Mouse (Mus musculus) urinary bladder, adult 2 months (tissue): ENCODE results near the gene Zdhhc14. TPM values are rescaled to one million over a fixed set of nuclear protein-coding genes. Genes with fewer than 3 reads are reported as not detected.

Experiments used
- DNase-seq: peaks from one replicate; pipeline ENCODE4 v3.0.0; 2022; ENCODE audit warnings: low spot score
- polyA plus RNA-seq: library from polyadenylated mRNA; depleted of rRNA; stranded (reverse); fragments of >200 nt; gene quantifications from 2 replicates; pipeline ENCODE4 v1.2.3, GENCODE M21; 2012; rRNA removed

The Zdhhc14 gene
- polyA plus RNA-seq = 4.8 and 8.3 TPM in 2 replicates

DNA sequence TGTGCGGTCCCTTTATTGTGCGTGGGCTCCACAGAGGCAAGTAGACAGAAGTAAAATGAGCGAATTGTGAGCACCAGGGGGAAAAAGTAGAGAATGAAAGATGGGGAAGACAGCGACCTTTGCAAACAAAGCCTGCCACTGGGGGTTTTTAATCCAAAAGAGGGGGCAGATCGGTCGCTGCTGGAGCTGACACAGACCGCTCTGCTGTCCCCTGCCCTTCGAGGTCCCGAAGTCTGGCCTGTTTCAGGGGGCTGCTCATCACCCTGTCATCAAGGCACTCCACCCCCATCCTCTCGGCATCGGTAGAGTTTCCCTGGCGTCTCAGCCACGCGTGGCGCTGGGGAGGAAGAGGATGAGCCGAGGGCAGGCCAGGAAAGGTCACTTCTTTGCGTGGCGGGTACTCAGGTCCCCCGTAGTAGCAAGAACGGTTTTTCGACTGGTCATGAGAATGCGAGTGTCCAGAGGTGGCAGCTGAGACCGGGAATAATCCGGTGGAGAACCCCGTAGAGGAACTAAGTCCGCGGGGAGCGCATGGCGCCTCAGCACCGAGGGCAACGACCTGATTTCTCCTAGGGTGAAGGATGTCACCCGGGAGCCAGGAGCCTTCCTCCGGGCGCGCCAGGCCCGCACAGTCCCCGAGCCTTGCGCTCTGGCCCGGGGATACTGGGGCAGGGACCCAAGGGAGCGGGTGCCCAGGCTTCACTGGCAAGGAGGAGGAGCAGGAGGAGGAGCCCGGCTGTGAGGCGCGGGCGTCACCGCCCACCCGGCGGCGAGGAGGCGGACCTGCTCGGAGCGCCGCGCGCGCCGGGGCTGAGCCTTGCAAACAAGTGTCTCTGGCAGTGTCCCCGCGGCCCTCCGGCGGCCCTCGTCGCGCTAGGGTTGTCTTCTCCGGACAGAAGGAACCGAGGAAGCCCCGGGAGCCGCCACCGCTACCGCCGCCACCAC, at the start of gene Zdhhc14:
Gene Zdhhc14, plus strand, starts transcription at position 757 of the 945 bp plus-strand sequence.
- DNase-seq = peak; percentile 88

- DNase-seq = no peak
Measured at GRCm38 (mm10) chr17:5443260-5443659, 49.1 kb upstream of the Zdhhc14 start.

GRCm38 (mm10) chr17:5443751-5444150, 48.6 kb upstream of the Zdhhc14 start:
- DNase-seq = no peak

DNA sequence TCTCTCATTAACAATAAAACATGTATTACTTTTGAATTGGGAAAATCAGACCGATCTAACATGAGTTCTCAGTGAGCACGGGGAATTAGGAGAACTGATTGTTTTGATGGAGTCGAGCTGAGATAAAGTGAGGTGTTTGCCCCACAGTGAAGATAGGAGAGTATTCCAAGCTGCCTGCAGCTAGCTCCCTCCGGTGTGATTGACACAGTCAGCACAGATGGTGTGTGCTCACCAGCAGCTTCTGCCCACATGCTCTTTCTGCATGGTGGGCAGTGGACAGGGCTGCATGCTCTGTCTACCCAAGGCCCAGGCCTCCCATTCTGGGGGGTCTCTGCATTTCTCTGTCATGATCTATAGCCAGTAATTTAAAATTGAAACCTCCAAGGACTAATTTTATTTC, 38.7 kb upstream of the Zdhhc14 start:
- DNase-seq = no peak

DNA sequence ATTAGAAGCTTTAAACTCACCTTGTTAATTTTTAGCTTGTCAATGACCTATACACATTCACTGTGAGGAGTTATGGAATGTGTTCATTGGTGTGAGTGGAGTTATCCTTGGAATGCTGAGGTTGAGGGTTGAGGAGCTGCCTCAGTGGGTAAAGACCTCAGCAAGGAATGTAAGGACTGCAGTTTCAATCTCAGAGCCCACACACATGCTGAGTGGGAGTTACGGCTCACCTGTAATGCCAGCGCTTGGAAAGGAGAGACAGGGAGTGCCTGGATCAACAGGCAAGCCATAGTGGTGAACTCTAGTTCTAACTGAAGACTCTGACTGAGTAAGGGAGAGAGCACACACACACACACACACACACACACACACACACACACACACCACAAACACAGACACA, 28.4 kb upstream of the Zdhhc14 start:
- DNase-seq = no peak

DNA sequence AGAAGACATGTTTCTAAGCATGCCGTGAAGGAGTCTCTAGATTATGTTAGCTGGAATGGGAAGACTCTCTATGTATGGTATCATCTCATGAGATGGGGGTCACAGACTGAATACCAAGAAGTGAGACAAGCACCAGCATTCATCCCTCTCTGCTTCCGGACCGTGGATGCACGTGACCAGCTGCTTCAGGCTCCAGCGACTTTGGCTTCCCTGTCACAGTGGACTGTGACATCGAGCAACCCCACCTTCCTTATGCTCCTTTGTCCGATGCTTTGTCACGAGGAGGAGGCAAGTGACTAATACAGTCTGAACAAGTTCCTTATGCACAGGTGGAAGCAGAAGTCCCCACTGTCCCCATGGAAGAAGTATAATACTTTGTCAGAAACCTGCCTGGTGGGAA, 25.6 kb upstream of the Zdhhc14 start:
- no peak for DNase-seq

DNA sequence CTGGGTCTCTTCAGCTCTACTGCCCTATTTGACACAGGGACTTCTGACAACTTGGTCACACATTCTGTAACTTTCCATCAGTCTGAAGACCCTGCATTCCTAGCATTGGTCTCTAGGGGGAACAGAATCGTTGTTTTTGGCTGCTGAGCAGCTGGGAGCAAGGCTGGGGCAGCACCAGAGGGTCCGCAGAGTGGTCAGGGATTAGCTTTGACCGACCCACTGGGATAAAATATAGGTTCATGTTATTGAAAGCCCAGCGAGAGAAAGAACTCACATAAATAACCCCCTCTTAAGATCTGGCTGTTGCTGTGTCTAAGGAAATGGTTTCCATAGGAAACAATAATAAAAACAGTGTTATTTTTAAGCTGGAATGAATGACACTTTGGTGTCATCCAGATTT, 25.2 kb upstream of the Zdhhc14 start:
- DNase-seq = no peak

- DNase-seq = no peak
Measured at GRCm38 (mm10) chr17:5472268-5472667, 20.1 kb upstream of the Zdhhc14 start.

- no peak for DNase-seq
Measured at GRCm38 (mm10) chr17:5475960-5476725, 16.2 kb upstream of the Zdhhc14 start.

GRCm38 (mm10) chr17:5483456-5483855, 8.9 kb upstream of the Zdhhc14 start:
- DNase-seq = no peak

DNA sequence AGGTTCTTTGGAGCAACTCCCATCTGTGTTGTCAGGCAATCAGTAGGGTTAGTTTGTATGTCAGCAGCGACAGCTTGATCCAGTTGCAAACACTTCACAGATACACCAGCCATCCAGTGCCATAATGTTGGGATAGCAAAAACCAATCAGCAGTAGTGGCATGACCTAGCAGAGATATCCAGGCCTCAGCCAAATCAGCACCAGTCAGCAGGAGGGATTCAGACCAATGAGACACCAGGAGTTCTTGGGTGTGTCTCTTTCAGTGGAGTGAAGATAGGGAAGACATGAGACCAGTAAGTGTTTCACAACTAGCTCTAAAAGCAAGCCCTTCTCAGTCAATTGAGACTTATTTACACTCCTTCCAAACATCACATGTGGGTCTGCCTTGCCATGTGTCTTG, 7.7 kb upstream of the Zdhhc14 start:
- DNase-seq = no peak

- no peak for DNase-seq
Measured at GRCm38 (mm10) chr17:5488156-5488555, 4.2 kb upstream of the Zdhhc14 start.

GRCm38 (mm10) chr17:5490351-5490750, 2.0 kb upstream of the Zdhhc14 start:
- no peak for DNase-seq

GRCm38 (mm10) chr17:5491031-5491800, 1.1 kb upstream of the Zdhhc14 start:
- DNase-seq = peak; percentile 65

DNA sequence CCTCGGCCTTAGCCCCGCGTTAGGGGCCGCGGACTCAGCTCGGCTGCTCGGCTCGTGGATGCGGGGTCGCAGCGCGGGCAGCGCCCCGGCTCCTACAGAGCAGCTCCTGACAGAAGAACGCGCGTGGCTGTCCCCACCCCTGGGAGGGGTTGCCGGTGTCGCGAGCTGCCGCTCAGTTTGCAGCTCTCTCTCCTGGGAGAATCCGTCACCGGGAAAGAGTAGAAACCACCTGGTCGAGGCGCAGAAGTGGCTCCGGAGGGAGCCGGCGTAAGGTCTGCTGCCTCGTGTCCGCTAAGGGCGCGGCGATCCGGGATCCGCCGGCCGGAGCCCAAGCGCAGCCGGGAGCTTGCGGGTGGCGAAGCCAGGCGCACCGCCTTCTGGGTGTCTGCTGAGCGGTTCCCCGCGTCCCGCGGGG, 396 bp downstream of the Zdhhc14 start:
- no peak for DNase-seq

DNA sequence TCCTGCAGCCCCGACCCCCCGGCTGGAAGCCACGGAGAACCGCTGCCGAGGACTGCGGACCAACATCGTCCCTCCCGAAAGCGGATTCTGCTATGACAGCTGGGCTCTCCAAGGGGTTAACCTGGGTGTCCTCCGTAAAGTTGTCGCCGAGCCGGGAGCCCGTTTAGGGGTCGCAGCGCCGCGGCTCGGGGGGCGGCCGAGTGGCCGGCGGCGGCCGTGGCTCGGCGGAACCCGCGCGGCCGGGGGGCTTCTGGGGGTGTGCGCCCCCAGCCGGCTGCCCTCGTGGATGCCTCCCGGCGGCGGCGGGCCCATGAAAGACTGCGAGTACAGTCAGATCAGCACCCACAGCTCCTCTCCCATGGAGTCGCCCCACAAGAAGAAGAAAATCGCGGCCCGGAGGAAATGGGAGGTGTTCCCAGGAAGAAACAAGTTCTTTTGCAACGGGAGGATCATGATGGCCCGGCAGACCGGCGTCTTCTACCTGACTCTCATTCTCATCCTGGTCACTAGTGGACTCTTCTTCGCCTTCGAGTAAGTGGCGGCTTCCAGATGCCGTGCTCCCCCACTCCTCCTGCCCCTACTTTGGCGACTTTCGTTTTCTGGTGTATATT, 909 bp downstream of the Zdhhc14 start:
- DNase-seq = peak; percentile 32

- no peak for DNase-seq
Measured at GRCm38 (mm10) chr17:5493809-5494208, 1.5 kb downstream of the Zdhhc14 start.

GRCm38 (mm10) chr17:5494832-5495231, 2.5 kb downstream of the Zdhhc14 start:
- no peak for DNase-seq

DNA sequence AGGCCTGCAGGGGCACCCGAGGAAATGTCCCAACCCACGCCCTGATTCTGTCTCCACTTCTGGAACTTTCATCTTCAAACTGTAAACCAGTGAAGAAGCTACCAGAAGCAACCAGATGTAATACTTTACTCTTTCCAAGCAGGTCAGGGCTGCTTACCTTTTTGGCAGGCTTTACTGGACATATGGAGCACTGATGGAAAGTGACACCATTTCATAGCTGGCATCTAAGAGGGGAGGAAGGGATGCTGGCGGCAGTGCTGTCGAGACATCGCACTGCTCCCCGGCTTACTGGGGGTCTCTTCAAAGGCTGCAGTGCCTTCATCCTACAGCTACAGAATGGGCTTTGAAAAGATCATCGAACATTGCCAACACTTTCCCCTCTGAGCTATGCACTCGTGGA, 5.3 kb downstream of the Zdhhc14 start:
- no peak for DNase-seq

GRCm38 (mm10) chr17:5498996-5499395, 6.6 kb downstream of the Zdhhc14 start:
- DNase-seq = no peak

DNA sequence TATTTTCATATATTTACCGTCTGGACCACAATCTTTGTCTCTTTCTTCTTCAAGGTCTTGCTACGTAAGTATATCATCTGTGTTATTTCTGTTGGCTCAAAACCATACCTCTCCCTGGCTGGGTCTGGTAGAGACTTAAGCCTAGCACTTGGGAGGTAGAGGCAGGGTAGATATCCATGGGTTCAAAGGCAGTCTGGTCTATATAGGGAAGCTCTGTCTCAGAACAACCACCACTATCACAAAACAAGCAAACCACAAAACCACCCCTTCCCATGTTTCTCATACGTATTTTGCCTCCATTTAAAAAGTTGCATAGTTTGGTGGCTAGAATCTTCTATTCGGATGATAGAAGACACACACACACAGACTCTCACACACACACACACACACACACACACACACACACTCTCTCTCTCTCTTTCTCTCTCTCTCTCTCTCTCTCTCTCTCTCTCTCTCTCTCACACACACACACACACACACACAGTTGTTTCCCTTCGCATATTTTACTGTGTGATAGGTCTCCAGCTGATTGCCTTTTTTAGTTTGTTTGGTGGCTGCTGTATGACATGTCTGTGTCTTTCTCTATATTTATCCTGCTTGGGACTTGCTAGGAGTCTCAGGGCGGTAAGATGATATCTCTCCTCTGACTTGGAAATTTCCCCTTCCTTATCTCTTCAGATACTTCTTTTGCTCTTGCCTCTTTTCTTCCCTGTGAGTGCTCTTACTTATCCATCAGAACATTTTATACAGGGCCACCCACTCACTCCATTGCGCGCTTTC, 11.8 kb downstream of the Zdhhc14 start:
- no peak for DNase-seq
